Mouse (Mus musculus): ENCODE data around the gene Usp44.

- no peak for TF ChIP-seq POLR2A (IDR thresholded peaks at IDR 0.05; ENCODE audit: control insufficient read depth, extremely low read depth, insufficient read depth, low read length, poor library complexity)
- no peak for TF ChIP-seq CTCF (IDR thresholded peaks at IDR 0.05; ENCODE audit: borderline replicate concordance, control insufficient read depth, extremely low read depth, insufficient read depth, low read length, poor library complexity)
These were observed 17.6 kb upstream of the Usp44 start for GRCm38 (mm10) chr10:93813755-93814154.

All from thymus, adult 2 months (tissue).